Mouse (Mus musculus) gastrocnemius, adult 18-20 months (tissue): ENCODE data around the gene Gm10024. TPM values are rescaled to one million over a fixed set of nuclear protein-coding genes. Genes with fewer than 3 reads are reported as not detected.
"Not testable (repeated sequence)": the region's sequence is repeated elsewhere in the genome, so short reads cannot be mapped to it uniquely, and the experiment has no call there.

ENCODE experiments used
- DNase-seq: peaks from one replicate; pipeline ENCODE4 v3.0.0; 2021; ENCODE audit warnings: low spot score
- long read RNA-seq, 2 experiments: library from polyadenylated mRNA; stranded (forward); transcript quantifications; one replicate each; pipeline ENCODE4 v2.0.0; 2021
- total RNA-seq, 2 experiments: library from RNA; stranded (reverse); gene quantifications; 2 replicates each; pipeline ENCODE4 v1.2.3; 2021

The Gm10024 gene
- total RNA-seq, result not detected
- long read RNA-seq, experiment 1, result 0 reads
- long read RNA-seq, experiment 2, result 0 reads

- not testable (repeated sequence) for DNase-seq
These were observed at the start of gene Gm10024 for GRCm38 (mm10) chr10:77711157-77711556. Gm10024 (plus strand) TSS chr10:77711457.

DNA sequence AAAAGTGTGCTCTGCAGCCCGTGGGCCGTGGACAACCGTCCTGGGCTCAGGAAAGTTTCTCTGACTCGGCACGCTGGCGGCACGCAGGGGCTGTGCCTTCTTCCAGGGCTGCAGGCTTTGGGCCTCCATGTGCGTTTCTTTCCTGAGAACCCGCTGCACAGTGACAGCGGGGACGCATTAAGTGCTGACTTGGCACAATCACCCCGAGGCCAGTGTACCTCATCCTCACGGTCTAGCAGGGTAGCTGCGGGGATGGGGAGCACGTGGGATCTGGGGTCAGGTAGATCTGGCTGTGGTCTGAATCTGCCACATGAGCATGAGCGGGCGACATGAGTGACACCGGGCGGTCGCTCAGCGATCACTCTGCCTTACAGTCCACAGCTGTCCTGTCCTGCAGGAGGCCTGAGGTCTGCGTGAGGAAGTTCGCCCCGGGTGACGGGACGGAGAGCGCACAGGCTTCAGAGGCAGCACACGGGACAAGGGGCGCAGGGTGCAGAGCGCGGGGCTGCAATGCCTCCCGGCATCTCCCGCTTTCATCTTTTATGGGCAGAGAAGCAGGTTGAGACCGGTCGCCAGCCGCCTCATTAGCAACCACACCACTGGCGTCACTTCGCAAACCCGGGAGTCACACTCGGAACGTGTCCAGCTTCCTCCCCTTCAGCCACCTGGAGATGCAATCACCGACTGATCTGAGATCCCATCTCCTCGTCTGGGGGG, 47.1 kb upstream of the Gm10024 start:
- no peak for DNase-seq

DNA sequence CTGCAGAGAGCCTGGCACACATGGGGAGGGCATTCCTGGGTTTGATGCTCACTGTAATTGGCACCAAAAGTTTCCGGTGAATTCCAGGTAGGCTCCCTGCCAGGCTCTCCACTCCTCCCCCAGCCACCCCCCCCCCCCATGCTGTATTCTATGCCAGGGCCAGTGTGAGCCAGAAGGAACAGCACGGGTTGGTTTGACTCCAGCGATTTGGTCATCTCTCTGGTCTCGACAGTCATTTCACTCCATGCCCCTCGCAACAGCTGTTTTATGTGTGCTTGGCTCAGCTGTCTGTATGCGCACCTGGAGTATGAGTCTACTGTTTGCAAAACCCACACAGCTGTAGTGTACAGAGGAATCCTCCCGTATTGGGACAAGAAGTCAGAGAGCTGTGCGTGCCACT, 44.9 kb upstream of the Gm10024 start:
- DNase-seq, result no peak

DNA sequence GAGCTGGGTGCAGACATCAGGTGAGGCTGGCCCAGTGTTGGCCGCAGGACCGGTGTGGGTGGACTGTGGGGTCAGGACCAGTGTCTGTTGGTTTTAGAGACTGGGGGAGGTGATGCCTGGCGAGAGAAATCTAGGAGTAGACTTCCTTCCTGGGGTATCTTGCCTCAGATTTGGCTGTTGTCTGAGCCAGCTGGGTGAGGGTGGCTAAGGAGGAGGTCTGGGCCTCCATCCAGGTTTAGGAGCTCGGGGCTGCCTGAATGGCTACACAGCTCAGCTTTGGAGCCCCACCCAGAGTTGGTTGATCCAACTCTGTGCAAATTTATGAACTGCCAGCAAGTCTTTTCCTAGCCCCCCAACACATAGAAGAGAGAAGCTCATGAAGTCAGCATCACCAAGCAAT, 43.9 kb upstream of the Gm10024 start:
- DNase-seq, result no peak

DNA sequence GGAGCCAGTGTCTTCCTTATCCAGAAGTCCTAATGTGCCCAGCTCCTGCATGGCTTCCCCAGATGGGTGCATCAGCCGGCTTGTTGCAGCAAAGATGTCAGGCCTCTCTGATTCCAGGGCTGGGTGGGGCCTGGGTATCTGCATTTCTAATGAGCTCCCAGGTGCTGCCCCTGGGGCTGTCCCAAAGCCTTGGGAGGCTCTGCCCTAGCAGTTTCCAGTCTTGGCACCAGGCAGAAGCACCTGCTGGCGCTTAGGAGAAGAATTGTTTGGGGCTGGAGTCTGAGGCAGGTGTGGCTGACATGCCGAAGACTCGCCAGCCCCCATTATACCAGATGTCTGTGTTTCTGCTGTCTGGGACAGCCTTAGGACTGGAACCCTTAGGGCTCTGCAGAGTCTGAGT, 40.5 kb upstream of the Gm10024 start:
- DNase-seq, result no peak

DNA sequence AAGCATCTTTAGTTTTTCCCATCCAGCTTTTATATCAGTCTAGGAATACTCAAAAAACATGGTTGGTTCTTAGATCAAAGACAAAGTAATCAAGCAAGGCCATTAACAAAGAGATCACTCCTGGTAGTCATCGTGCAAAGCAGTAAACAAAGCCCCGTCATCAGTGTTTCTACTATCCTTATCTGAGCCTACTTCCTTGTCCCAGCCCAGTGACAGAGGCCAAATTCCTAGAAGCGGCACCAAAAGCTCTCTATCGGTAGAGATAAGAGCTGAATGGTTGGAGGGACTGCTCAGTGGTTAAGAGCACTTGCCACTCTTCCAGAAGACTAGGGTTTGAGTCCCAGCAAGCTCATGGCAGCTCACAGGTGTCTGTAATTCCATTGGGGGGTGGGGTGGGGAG, 39.7 kb upstream of the Gm10024 start:
- DNase-seq, result no peak

DNA sequence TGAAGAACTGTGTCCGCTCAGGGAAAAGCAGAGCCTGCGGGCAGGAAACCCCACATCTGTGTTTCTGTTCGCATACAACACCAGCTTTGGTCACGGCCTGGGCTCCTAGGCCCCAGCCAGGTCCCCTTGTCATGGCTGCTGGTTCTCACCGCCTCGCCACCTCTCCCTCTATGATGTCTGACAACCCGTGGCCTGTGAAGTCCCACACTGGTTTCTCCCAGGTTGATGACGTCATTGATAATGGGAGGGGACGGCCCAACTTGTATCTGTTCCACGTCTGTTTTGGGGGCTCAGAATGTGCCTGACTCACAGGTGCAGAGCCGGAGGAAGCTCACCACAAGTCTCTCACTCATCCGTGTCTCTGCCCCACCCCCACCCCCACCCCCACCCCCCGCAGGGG, 37.5 kb upstream of the Gm10024 start:
- no peak for DNase-seq

- DNase-seq, result no peak
These were observed 33.7 kb upstream of the Gm10024 start for GRCm38 (mm10) chr10:77677562-77677961.

DNA sequence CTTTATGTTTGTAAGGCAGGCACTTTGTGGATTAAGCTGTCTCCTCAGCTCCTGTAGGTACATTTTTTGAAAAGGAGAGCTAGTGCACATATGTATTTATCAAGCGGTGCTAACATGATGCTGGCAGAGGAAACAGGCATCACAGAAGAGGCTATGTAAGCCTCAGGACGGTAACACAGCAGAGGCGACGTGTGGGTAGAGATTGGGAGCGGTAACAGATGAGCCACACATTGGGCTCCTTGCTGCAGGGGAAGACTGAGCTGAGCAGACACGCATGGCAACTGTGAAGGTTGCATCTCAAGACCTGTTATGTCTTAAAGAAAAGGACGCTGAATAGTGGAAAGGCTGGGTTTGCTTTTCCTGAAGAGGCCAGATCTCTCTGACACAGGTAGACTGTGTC, 28.3 kb upstream of the Gm10024 start:
- DNase-seq, result no peak

- no peak for DNase-seq
These were observed 27.1 kb upstream of the Gm10024 start for GRCm38 (mm10) chr10:77684181-77684580.

GRCm38 (mm10) chr10:77685895-77686664, 25.2 kb upstream of the Gm10024 start, which contains the start of gene Tspear:
Tspear (plus strand) TSS chr10:77686569.
- no peak for DNase-seq

GRCm38 (mm10) chr10:77687021-77687420, 24.2 kb upstream of the Gm10024 start:
- DNase-seq, result no peak

DNA sequence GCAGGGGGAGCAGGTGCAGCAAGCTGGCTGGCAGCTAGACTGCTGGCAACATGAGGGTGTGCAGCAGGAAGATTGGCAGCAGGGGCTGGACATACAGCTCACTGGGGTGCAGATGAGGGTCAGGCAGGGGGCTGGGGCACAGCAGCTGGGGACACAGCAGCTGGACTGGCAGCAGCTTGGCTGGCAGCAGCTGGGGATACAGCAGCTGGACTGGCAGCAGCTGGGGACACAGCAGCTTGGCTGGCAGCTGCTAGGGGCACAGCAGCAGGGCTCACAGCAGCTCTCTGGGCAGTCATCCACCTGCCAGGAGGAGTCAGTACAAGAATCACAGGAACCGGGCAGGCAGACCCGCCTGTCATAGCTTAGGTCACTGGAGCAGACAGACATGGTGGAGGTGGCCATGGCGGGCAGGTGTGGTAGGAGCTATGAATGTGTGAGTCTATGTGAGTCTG, 20.9 kb upstream of the Gm10024 start, which contains the start of gene Gm19402:
TSS of gene Gm19402 (minus strand) at position 402 of the 452 bp plus-strand sequence.
- DNase-seq, result not testable (repeated sequence)

- DNase-seq, result no peak
These were observed 14.1 kb upstream of the Gm10024 start, which contains the start of gene Gm9508 for GRCm38 (mm10) chr10:77697133-77697532. Gm9508 (minus strand) TSS chr10:77697233.

DNA sequence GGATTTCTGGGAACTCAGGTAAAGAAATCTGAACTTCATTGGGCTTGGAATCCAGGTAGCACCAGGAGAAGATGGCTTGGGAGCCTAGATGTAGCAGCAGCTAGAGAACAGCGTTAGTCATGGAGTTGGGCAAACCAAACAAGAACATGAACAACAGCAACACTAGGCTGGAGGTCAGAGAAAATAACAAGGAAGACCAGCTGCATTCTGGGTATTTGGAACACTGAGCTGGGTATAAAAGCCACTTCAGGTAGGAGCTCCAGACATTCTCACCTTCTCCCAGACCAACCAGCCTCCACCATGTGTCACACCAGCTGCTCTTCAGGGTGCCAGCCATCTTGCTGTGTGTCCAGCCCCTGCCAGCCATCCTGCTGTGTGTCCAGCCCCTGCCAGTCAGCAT, 4.9 kb upstream of the Gm10024 start, which contains the start of gene Gm10272:
TSS of gene Gm10272 (plus strand) at position 301 of the 400 bp plus-strand sequence.
- no peak for DNase-seq

GRCm38 (mm10) chr10:77709831-77710230, 1.4 kb upstream of the Gm10024 start:
- no peak for DNase-seq

- no peak for DNase-seq
These were observed 2.5 kb downstream of the Gm10024 start for GRCm38 (mm10) chr10:77713734-77714133.

DNA sequence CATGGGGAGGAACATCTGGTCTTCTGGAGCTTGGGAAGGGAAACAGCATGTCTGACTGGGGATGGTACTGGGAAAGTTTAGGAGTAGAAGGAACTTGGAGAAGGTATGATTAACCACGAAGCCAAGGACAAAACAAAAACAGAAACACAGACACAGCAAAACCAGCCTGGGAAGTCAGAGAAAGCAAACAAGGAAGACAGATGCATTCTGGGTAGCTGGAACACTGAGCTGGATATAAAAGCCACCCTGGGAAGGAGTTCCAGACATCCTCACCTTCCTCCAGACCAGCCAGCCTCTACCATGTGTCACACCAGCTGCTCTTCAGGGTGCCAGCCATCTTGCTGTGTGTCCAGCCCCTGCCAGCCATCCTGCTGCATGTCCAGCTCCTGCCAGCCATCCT, 4.2 kb downstream of the Gm10024 start, which contains the start of gene Gm10142:
TSS of gene Gm10142 (plus strand) at position 301 of the 400 bp plus-strand sequence.
- DNase-seq, result no peak

- DNase-seq, result not testable (repeated sequence)
These were observed 9.0 kb downstream of the Gm10024 start, which contains the start of gene Krtap12-1 for GRCm38 (mm10) chr10:77720299-77720698. Krtap12-1 (plus strand) TSS chr10:77720599.

- no peak for DNase-seq
These were observed 13.6 kb downstream of the Gm10024 start for GRCm38 (mm10) chr10:77724855-77725254.

DNA sequence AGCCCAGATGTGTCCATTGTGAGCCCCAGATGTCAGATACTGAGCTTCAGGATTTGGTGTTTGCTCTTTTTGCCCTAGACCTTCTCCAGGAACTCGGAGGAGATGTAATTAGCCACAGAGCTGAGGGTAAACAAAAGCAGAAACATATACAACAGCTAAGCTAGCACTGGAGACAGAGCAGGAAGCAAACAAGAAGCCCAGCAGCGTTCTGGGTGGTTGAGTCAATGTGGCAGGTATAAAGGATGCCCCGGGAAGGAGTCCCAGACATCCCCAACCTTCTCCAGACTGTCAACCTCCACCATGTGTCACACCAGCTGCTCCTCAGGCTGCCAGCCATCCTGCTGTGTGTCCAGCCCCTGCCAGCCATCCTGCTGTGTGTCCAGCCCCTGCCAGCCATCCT, 14.9 kb downstream of the Gm10024 start, which contains the start of gene Gm10100:
TSS of gene Gm10100 (plus strand) at position 301 of the 400 bp plus-strand sequence.
- no peak for DNase-seq

DNA sequence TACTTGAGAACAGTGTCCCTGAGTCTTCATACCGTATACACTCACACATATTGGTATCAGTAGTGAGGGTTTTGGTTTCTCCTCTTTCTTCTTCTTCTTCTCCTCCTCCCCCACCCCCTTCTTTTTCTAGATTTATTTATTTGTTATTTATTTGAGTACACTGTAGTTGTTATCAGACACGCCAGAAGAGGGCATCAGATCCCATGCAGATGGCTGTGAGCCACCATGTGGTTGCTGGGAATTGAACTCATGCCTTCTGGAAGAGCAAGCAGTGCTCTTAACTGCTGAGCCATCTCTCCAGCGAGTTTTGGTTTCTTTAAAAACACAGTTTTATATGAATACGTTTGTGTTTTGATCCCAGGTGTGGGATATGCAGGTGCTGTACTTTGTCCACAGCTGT, 17.0 kb downstream of the Gm10024 start:
- DNase-seq, result no peak
